Mouse (Mus musculus) limb, embryonic 15.5 days (tissue): ENCODE measurements around the gene Srgap3. TPM values are rescaled to one million over a fixed set of nuclear protein-coding genes. Genes with fewer than 3 reads are reported as not detected.

Source experiments
- ATAC-seq: fragments of 200-750 bp; cut with Nextera tagmentation; 2 replicates; pipeline ENCODE4 v1.8.0; 2017; ENCODE audit warnings: low read depth, moderate TSS enrichment; ENCODE audit not compliant: insufficient number of reproducible peaks, low FRiP score, low TSS enrichment
- H3K27ac ChIP-seq: fragments of 300-500 bp; sonication (generic); 2 replicates; pipeline ENCODE4 v1.5.1; 2015; ENCODE audit warnings: moderate library complexity, mild to moderate bottlenecking, inconsistent platforms
- H3K27me3 ChIP-seq: fragments of 300-500 bp; sonication (generic); 2 replicates; pipeline ENCODE4 v1.6.1; 2015; ENCODE audit warnings: inconsistent platforms
- H3K36me3 ChIP-seq: fragments of 300-500 bp; sonication (generic); 2 replicates; pipeline ENCODE4 v1.6.1; 2015; ENCODE audit warnings: inconsistent platforms
- H3K4me1 ChIP-seq: fragments of 300-500 bp; sonication (generic); 2 replicates; pipeline ENCODE4 v1.6.1; 2015; ENCODE audit warnings: inconsistent platforms
- H3K4me2 ChIP-seq: fragments of 300-500 bp; sonication (generic); 2 replicates; pipeline ENCODE4 v1.6.1; 2015; ENCODE audit warnings: mild to moderate bottlenecking, inconsistent platforms
- H3K4me3 ChIP-seq: fragments of 300-500 bp; sonication (generic); 2 replicates; pipeline ENCODE4 v1.5.1; 2015; ENCODE audit warnings: mild to moderate bottlenecking, inconsistent platforms
- H3K9ac ChIP-seq: fragments of 300-500 bp; sonication (generic); 2 replicates; pipeline ENCODE4 v1.6.1; 2015; ENCODE audit warnings: inconsistent platforms
- H3K9me3 ChIP-seq: fragments of 300-500 bp; sonication (generic); 2 replicates; pipeline ENCODE4 v1.6.1; 2016; ENCODE audit warnings: inconsistent platforms
- whole genome bisulfite sequencing: fragments of 180-500 bp; shearing (Covaris S2); methylation state at CpG from one replicate; pipeline ENCODE4 v1.1.7; 2015; 5-methylcytosine and 5-hydroxymethylcytosine counted together
- polyA plus RNA-seq: library from polyadenylated mRNA; unstranded; fragments of >200 nt; fragmentation: Nextera tagmentation; extraction: Ambion mirVana; gene quantifications from 2 replicates; pipeline ENCODE4 v1.2.1, GENCODE M21; 2015

Srgap3 gene
- polyA plus RNA-seq, 1 experiment from 2014 or later = 6.0 TPM

GRCm38 (mm10) chr6:112900306-112900705 is 46.8 kb downstream of the Srgap3 start:
- no peaks in the 10 kb centered on the region for H3K27me3 ChIP-seq
- no peak for ATAC-seq
- 89% methylated on average over 6 of the region's 6 CpGs for WGBS

GRCm38 (mm10) chr6:112899711-112900110 is 47.4 kb downstream of the Srgap3 start:
- Histone ChIP-seq H3K4me2 (no peak overlapping the region), H3K4me3 (no peak overlapping the region), H3K4me1 (peaks cover 7% of the 10 kb centered on the region), H3K27ac (no peak overlapping the region), H3K36me3 (no peaks in the 10 kb centered on the region), H3K9ac (no peak overlapping the region), H3K27me3 (no peaks in the 10 kb centered on the region), H3K9me3 (no peaks in the 10 kb centered on the region)
- WGBS = 35% methylated on average over 1 of the region's 1 CpGs
- no peak; the same call in 1 of the 2 replicates for ATAC-seq

More at GRCm38 (mm10) chr6:112900306-112900705, 46.8 kb downstream of the Srgap3 start:
- Histone ChIP-seq H3K9me3 (no peaks in the 10 kb centered on the region), H3K4me3 (no peak overlapping the region), H3K27ac (no peak overlapping the region), H3K4me2 (no peak overlapping the region), H3K36me3 (no peaks in the 10 kb centered on the region), H3K9ac (no peak overlapping the region), H3K4me1 (peaks cover 7% of the 10 kb centered on the region)

- H3K9me3 ChIP-seq = no peaks in the 10 kb centered on the region
- no peak overlapping the region for H3K27ac ChIP-seq
- H3K4me2 ChIP-seq = no peak overlapping the region
Measured at GRCm38 (mm10) chr6:112899276-112899675, 47.8 kb downstream of the Srgap3 start.

GRCm38 (mm10) chr6:112898435-112898834 is 48.6 kb downstream of the Srgap3 start:
- H3K36me3 ChIP-seq = no peaks in the 10 kb centered on the region
- no peak overlapping the region for H3K27ac ChIP-seq
- H3K4me1 ChIP-seq = peaks cover 7% of the 10 kb centered on the region
- WGBS = 79% methylated on average over 4 of the region's 4 CpGs
- no peak for ATAC-seq
- H3K27me3 ChIP-seq = no peaks in the 10 kb centered on the region
- no peak overlapping the region for H3K4me2 ChIP-seq
- H3K4me3 ChIP-seq = no peak overlapping the region
- no peaks in the 10 kb centered on the region for H3K9me3 ChIP-seq
- no peak overlapping the region for H3K9ac ChIP-seq

More at GRCm38 (mm10) chr6:112899276-112899675, 47.8 kb downstream of the Srgap3 start:
- no peak overlapping the region for H3K4me3 ChIP-seq
- H3K27me3 ChIP-seq = no peaks in the 10 kb centered on the region
- no peak overlapping the region for H3K9ac ChIP-seq
- ATAC-seq = no peak
- H3K36me3 ChIP-seq = no peaks in the 10 kb centered on the region
- peaks cover 7% of the 10 kb centered on the region for H3K4me1 ChIP-seq
- WGBS = 78% methylated on average over 5 of the region's 5 CpGs

GRCm38 (mm10) chr6:112896372-112896771 is 50.7 kb downstream of the Srgap3 start:
- Histone ChIP-seq H3K4me3 (no peak overlapping the region), H3K36me3 (no peaks in the 10 kb centered on the region), H3K27me3 (no peaks in the 10 kb centered on the region), H3K27ac (no peak overlapping the region), H3K9me3 (no peaks in the 10 kb centered on the region), H3K9ac (no peak overlapping the region), H3K4me1 (no peaks in the 10 kb centered on the region), H3K4me2 (no peak overlapping the region)
- 68% methylated on average over 11 of the region's 11 CpGs for WGBS
- no peak for ATAC-seq

- Histone ChIP-seq H3K4me3 (no peak overlapping the region), H3K4me2 (no peak overlapping the region), H3K9me3 (no peaks in the 10 kb centered on the region), H3K36me3 (no peaks in the 10 kb centered on the region), H3K27ac (no peak overlapping the region), H3K27me3 (no peaks in the 10 kb centered on the region), H3K9ac (no peak overlapping the region), H3K4me1 (peaks cover 10% of the 10 kb centered on the region)
- WGBS = 61% methylated on average over 2 of the region's 2 CpGs
- no peak for ATAC-seq
Measured at GRCm38 (mm10) chr6:112890331-112890751, 56.7 kb downstream of the Srgap3 start.

- H3K4me1 ChIP-seq = peaks cover 16% of the 10 kb centered on the region
- 81% methylated on average over 5 of the region's 5 CpGs for WGBS
- no peak overlapping the region for H3K4me2 ChIP-seq
- no peak overlapping the region for H3K27ac ChIP-seq
- H3K4me3 ChIP-seq = no peak overlapping the region
- no peaks in the 10 kb centered on the region for H3K27me3 ChIP-seq
- no peak for ATAC-seq
- H3K36me3 ChIP-seq = no peaks in the 10 kb centered on the region
- H3K9ac ChIP-seq = no peak overlapping the region
- no peaks in the 10 kb centered on the region for H3K9me3 ChIP-seq
Measured at GRCm38 (mm10) chr6:112883588-112884135, 63.4 kb downstream of the Srgap3 start.

GRCm38 (mm10) chr6:112880048-112880534 is 67.0 kb downstream of the Srgap3 start:
- peak; percentile 57; the same call in 1 of the 2 replicates for ATAC-seq
- no peaks in the 10 kb centered on the region for H3K9me3 ChIP-seq
- H3K4me3 ChIP-seq = no peak overlapping the region
- H3K4me1 ChIP-seq = peaks cover 16% of the 10 kb centered on the region
- H3K36me3 ChIP-seq = no peaks in the 10 kb centered on the region
- no peak overlapping the region for H3K4me2 ChIP-seq
- H3K27ac ChIP-seq = peak overlapping the region; percentile 51; the same call in 1 of the 2 replicates
- H3K9ac ChIP-seq = no peak overlapping the region
- no peaks in the 10 kb centered on the region for H3K27me3 ChIP-seq
- WGBS = 39% methylated on average over 5 of the region's 5 CpGs

- Histone ChIP-seq H3K4me2 (no peak overlapping the region), H3K27ac (no peak overlapping the region), H3K9me3 (no peaks in the 10 kb centered on the region), H3K36me3 (no peaks in the 10 kb centered on the region), H3K9ac (no peak overlapping the region), H3K4me3 (no peak overlapping the region), H3K27me3 (no peaks in the 10 kb centered on the region), H3K4me1 (peaks cover 16% of the 10 kb centered on the region)
- WGBS = 58% methylated on average over 5 of the region's 5 CpGs
- ATAC-seq = no peak
Measured at GRCm38 (mm10) chr6:112879154-112879553, 67.9 kb downstream of the Srgap3 start.

GRCm38 (mm10) chr6:112873089-112873835 is 73.8 kb downstream of the Srgap3 start:
- Histone ChIP-seq H3K27ac (no peak overlapping the region), H3K9me3 (no peaks in the 10 kb centered on the region), H3K9ac (no peak overlapping the region), H3K4me3 (no peak overlapping the region), H3K4me1 (no peaks in the 10 kb centered on the region), H3K27me3 (no peaks in the 10 kb centered on the region), H3K4me2 (no peak overlapping the region), H3K36me3 (no peaks in the 10 kb centered on the region)
- WGBS = 78% methylated on average over 9 of the region's 9 CpGs
- no peak for ATAC-seq

- Histone ChIP-seq H3K27me3 (no peaks in the 10 kb centered on the region), H3K4me3 (no peak overlapping the region), H3K27ac (no peak overlapping the region), H3K4me1 (no peaks in the 10 kb centered on the region), H3K9ac (no peak overlapping the region), H3K36me3 (no peaks in the 10 kb centered on the region), H3K9me3 (no peaks in the 10 kb centered on the region), H3K4me2 (no peak overlapping the region)
- WGBS = 65% methylated on average over 7 of the region's 7 CpGs
- ATAC-seq = no peak
Measured at GRCm38 (mm10) chr6:112871241-112871780, 75.8 kb downstream of the Srgap3 start.
